Mouse (Mus musculus) heart, adult 10 weeks (tissue): ENCODE data around the gene Serinc5. TPM values are rescaled to one million over a fixed set of nuclear protein-coding genes. Genes with fewer than 3 reads are reported as not detected.

Source experiments
- polyA plus RNA-seq: library from polyadenylated mRNA; stranded (reverse); fragments of 350-450 nt; fragmentation: Illumina TruSeq; extraction: RNeasy Lipid Tissue Mini Kit (QIAGEN cat#74804); gene quantifications from one replicate; pipeline ENCODE4 v1.2.3, GENCODE M21; 2014; ENCODE audit warnings: low read depth, low replicate concordance

Serinc5 gene
- polyA plus RNA-seq = 14.3 TPM

GRCm38 (mm10) chr13:92610311-92611221 is at the start of gene Serinc5:
TSS of gene Serinc5 (plus strand) at chr13:92611091.

GRCm38 (mm10) chr13:92576072-92576471 is 34.8 kb upstream of the Serinc5 start, which contains the start of gene Spz1:
TSS of gene Spz1 (minus strand) at chr13:92576172.

Other genes with a start within 250 kb of the Serinc5 start
- not detected for gene Ankrd34b, start 185.2 kb upstream of the Serinc5 start, polyA plus RNA-seq
- gene Fam151b, start 127.1 kb upstream of the Serinc5 start, polyA plus RNA-seq = 2.9 TPM
- 13.1 TPM for gene Zfyve16, start 80.2 kb upstream of the Serinc5 start, polyA plus RNA-seq
- gene Spz1, start 34.9 kb upstream of the Serinc5 start, polyA plus RNA-seq = not detected
- 5.5 TPM for gene Thbs4, start 183.7 kb downstream of the Serinc5 start, polyA plus RNA-seq
- gene Mtx3, start 233.7 kb downstream of the Serinc5 start, polyA plus RNA-seq = 10.6 TPM